Mouse (Mus musculus) lung, embryonic 16.5 days (tissue): ENCODE measurements at regions not wholly inside any gene's neighbourhood (a gene's known extent, or its start where the extent isn't known, plus 50 kb on each side); places are given as distances from the start of the nearest gene placed in this dataset.

Experiments
- ATAC-seq: fragments of 200-750 bp; cut with Nextera tagmentation; 2 replicates; pipeline ENCODE4 v1.8.0; 2017; ENCODE audit warnings: low read depth, mild to moderate bottlenecking, moderate library complexity
- H3K27ac ChIP-seq: fragments of 300-500 bp; sonication (generic); 2 replicates; pipeline ENCODE4 v1.5.1; 2014; ENCODE audit warnings: mild to moderate bottlenecking, control low read depth, low read length
- H3K27me3 ChIP-seq: fragments of 300-500 bp; sonication (generic); 2 replicates; pipeline ENCODE4 v1.6.1; 2014; ENCODE audit warnings: low read depth, low read length, mixed read lengths; ENCODE audit not compliant: control insufficient read depth, insufficient read depth
- H3K36me3 ChIP-seq: fragments of 300-500 bp; sonication (generic); 2 replicates; pipeline ENCODE4 v1.6.1; 2014; ENCODE audit warnings: low read length; ENCODE audit not compliant: control insufficient read depth, insufficient read depth
- H3K4me1 ChIP-seq: fragments of 300-500 bp; sonication (generic); replicated peaks from 2 replicates; pipeline ENCODE4 v1.6.1; 2014; ENCODE audit warnings: low read length, mixed read lengths; ENCODE audit not compliant: control insufficient read depth, insufficient read depth
- H3K4me2 ChIP-seq: fragments of 300-500 bp; sonication (generic); 2 replicates; pipeline ENCODE4 v1.6.1; 2014; ENCODE audit warnings: low read depth, low read length, control low read depth
- H3K4me3 ChIP-seq: fragments of 300-500 bp; sonication (generic); 2 replicates; pipeline ENCODE4 v1.5.1; 2014; ENCODE audit warnings: mild to moderate bottlenecking, low read length, control low read depth
- H3K9ac ChIP-seq: fragments of 300-500 bp; sonication (generic); 2 replicates; pipeline ENCODE4 v1.6.1; 2014; ENCODE audit warnings: low read length, control low read depth
- H3K9me3 ChIP-seq: fragments of 300-500 bp; sonication (generic); 2 replicates; pipeline ENCODE4 v1.6.1; 2016; ENCODE audit warnings: low read length; ENCODE audit not compliant: control insufficient read depth
- WGBS: fragments of 180-500 bp; shearing (Covaris S2); extraction: QIAGEN DNeasy Blood & Tissue Kit; methylation state at CpG from one replicate; pipeline ENCODE4 v1.1.7; 2014; 5-methylcytosine and 5-hydroxymethylcytosine counted together

DNA sequence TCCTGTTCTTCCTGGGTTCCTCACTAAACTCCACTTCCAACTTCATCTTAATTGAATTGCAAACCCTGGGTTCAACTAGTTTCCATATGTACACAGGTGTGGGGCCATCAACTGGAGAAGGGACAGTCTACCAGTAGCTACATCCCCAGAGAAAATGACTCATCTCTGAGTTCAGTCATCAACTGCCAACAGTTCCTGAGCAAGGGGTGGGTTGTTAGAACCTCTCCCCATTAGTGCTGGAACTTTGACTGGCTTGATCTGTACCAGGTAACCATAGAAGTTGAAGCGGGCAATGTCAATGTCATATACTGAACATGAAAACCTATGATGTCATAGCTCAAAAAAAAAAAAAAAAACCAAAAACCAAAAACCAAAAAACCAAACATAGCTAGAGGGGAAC lies 69.8 kb downstream of the Gm21750 start:
- Histone ChIP-seq H3K9me3 (no peaks in the 10 kb centered on the region), H3K27ac (no peak overlapping the region), H3K9ac (no peak overlapping the region), H3K36me3 (no peaks in the 10 kb centered on the region), H3K4me2 (no peak overlapping the region), H3K27me3 (no peaks in the 10 kb centered on the region), H3K4me3 (no peak overlapping the region), H3K4me1 (no peaks in the 10 kb centered on the region)
- WGBS, result 85% methylated on average over 1 of the region's 1 CpGs
- ATAC-seq, result no peak

DNA sequence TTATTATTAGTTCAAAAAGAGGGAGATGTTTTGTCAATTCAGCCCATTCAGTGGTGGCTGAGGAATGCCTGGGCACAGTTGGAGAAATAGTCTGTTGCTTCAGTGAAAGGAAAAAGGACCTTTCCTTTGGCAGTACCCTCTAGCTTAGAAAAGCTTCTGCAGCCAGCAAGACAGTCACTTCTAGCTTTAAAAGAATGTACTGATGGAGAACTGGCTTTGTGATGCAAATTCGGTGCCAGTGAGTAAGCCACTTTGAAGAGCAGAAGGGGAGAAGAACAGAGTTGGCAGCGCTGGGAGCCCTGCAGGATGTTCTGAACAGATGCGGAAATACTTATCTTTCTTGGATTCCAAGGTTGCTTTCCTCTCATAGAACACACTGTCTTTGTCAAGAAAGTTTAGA lies 71.1 kb downstream of the Gm21750 start:
- Histone ChIP-seq H3K9me3 (no peaks in the 10 kb centered on the region), H3K4me1 (no peaks in the 10 kb centered on the region), H3K27ac (no peak overlapping the region), H3K4me2 (no peak overlapping the region), H3K9ac (no peak overlapping the region), H3K36me3 (no peaks in the 10 kb centered on the region), H3K27me3 (no peaks in the 10 kb centered on the region), H3K4me3 (no peak overlapping the region)
- ATAC-seq, result no peak
- 56% methylated on average over 3 of the region's 3 CpGs for WGBS

DNA sequence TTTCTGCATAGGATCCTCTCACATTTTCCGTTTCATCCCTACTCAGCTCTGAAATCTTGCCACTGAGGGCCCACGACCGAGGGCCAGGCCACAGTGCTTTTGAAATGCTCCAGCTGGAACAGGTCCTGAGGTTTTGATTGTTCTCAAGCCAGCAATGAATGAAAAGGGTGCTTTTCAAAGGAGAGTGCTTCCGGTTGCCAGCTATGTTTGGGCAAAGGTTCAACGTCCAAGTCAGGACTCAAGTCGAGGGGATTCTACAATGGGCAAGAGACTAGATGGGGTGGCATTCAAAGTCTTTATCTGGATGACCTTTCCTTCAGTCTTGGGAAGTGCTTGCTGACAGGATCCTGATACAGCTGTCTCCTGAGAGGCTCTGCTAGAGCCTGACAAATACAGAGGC lies 89.8 kb downstream of the Gm21750 start:
- Histone ChIP-seq H3K27me3 (no peaks in the 10 kb centered on the region), H3K27ac (no peak overlapping the region), H3K36me3 (no peaks in the 10 kb centered on the region), H3K9ac (no peak overlapping the region), H3K9me3 (no peaks in the 10 kb centered on the region), H3K4me2 (no peak overlapping the region), H3K4me1 (no peaks in the 10 kb centered on the region; the same call in 1 of the 2 replicates), H3K4me3 (no peak overlapping the region)
- peak; percentile 81 for ATAC-seq
- WGBS, result 45% methylated on average over 6 of the region's 6 CpGs

DNA sequence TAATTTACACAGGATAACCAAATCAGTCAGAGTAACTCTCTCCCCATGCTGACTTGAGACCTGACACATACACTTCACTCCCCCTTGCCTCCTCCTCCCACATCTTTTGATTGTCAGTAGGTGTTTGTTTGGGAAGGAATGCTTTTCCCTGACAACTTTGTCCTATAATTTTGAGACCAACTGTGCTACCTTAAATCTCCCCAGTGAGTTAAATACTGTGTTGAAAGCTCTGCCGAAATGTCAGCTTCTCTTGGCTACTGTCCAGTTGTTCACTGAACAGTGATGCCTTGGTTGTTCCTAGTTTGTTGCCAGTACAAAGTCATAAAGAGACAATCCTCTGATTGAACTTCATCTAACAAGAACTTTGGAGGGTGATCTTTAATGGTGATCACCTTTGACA lies 99.0 kb downstream of the Gm21750 start:
- H3K27me3 ChIP-seq, result no peaks in the 10 kb centered on the region
- no peak overlapping the region for H3K4me2 ChIP-seq
- no peak overlapping the region for H3K4me3 ChIP-seq
- H3K9ac ChIP-seq, result no peak overlapping the region
- ATAC-seq, result no peak
- H3K4me1 ChIP-seq, result no peaks in the 10 kb centered on the region
- no peak overlapping the region for H3K27ac ChIP-seq
- 29% methylated on average over 1 of the region's 1 CpGs for WGBS
- H3K9me3 ChIP-seq, result no peaks in the 10 kb centered on the region
- H3K36me3 ChIP-seq, result no peaks in the 10 kb centered on the region

DNA sequence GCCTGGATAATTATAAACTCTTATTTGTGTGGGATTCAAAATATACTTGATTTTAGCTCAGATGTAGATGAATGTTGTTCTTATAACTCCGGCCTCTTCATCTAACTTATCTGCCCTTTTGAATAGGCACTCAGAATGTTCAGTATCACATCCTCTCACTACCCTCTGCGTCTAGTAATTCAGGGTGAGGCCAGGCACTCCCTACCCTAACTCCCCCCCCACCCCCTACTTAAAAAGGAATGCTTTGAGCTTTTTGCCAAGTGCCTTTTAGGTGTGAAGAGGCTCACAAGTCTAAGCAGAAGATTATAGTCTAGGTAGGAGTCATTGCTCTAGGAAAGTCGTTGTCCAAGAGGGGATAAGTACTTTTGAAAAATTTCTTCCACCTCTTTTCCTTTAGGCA lies 111.9 kb downstream of the Gm21750 start:
- ATAC-seq, result peak; percentile 66
- WGBS, result 40% methylated on average over 3 of the region's 3 CpGs
- no peaks in the 10 kb centered on the region for H3K9me3 ChIP-seq

GRCm38 (mm10) chr14:73773810-73774209 lies 112.8 kb downstream of the Gm21750 start:
- Histone ChIP-seq H3K9me3 (no peaks in the 10 kb centered on the region), H3K4me2 (no peak overlapping the region), H3K9ac (no peak overlapping the region), H3K27me3 (no peaks in the 10 kb centered on the region), H3K4me1 (no peaks in the 10 kb centered on the region), H3K27ac (no peak overlapping the region), H3K4me3 (no peak overlapping the region), H3K36me3 (no peaks in the 10 kb centered on the region)
- no peak for ATAC-seq
- 10% methylated on average over 1 of the region's 1 CpGs for WGBS

More for the DNA sequence above, 111.9 kb downstream of the Gm21750 start:
- Histone ChIP-seq H3K4me2 (no peak overlapping the region), H3K4me3 (no peak overlapping the region), H3K4me1 (no peaks in the 10 kb centered on the region), H3K36me3 (no peaks in the 10 kb centered on the region), H3K27me3 (no peaks in the 10 kb centered on the region), H3K27ac (no peak overlapping the region), H3K9ac (no peak overlapping the region)

- Histone ChIP-seq H3K27ac (no peak overlapping the region), H3K36me3 (no peaks in the 10 kb centered on the region), H3K27me3 (no peaks in the 10 kb centered on the region), H3K9me3 (no peaks in the 10 kb centered on the region), H3K4me1 (no peaks in the 10 kb centered on the region), H3K9ac (no peak overlapping the region), H3K4me2 (no peak overlapping the region), H3K4me3 (no peak overlapping the region)
- 11% methylated on average over 1 of the region's 1 CpGs for WGBS
- no peak for ATAC-seq
Measured at GRCm38 (mm10) chr14:73776066-73776465, 115.0 kb downstream of the Gm21750 start.

DNA sequence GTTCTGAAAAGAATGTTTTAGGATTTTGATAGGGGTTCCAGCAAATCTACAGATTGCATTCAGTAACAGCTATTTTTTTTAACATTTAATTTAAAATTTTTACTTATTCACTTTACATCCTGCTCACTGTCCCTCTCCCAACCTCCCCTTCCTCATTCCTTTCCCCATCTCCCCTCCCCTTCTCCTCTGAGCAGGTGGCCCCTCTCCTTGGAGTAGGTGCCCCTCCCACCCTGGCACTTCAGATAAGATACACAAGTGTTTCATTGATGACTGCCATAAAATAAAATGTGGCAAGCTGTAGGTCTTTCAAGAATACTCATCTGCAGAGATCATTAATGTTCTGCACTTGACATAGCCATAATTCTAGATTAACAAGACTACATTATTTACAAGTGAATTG lies 146.1 kb downstream of the Gm21750 start:
- peak; percentile 62; the same call in 1 of the 2 replicates for ATAC-seq

DNA sequence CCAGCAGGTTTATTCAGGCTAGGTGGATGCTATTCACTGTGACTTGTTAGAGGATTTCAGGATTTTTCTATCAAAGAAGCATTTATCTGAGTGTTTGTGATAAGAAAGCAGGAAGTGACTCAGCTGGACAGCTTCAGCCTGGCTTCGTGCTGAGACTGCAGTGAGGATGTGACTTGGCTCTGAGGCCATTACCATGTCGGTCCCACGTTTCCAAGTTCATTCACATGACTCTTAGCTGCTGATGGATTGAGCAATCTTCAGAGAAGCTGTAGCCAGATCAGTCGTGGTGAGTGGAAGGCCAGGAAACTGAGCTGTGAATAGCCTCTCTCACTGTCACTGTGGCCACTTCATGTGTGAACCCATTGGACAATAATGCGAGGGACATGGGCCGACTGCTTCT lies 177.9 kb downstream of the Gm21750 start:
- Histone ChIP-seq H3K36me3 (no peaks in the 10 kb centered on the region), H3K9ac (no peak overlapping the region), H3K4me1 (no peaks in the 10 kb centered on the region), H3K27me3 (no peaks in the 10 kb centered on the region), H3K4me2 (no peak overlapping the region), H3K4me3 (no peak overlapping the region), H3K27ac (no peak overlapping the region), H3K9me3 (no peaks in the 10 kb centered on the region)
- ATAC-seq, result peak; percentile 86
- 39% methylated on average over 6 of the region's 6 CpGs for WGBS

More for the DNA sequence above, 146.1 kb downstream of the Gm21750 start:
- no peak overlapping the region for H3K4me3 ChIP-seq
- no peaks in the 10 kb centered on the region for H3K9me3 ChIP-seq
- H3K4me2 ChIP-seq, result no peak overlapping the region
- no peak overlapping the region for H3K9ac ChIP-seq
- H3K36me3 ChIP-seq, result no peaks in the 10 kb centered on the region
- no peaks in the 10 kb centered on the region for H3K4me1 ChIP-seq
- H3K27ac ChIP-seq, result no peak overlapping the region
- H3K27me3 ChIP-seq, result no peaks in the 10 kb centered on the region

DNA sequence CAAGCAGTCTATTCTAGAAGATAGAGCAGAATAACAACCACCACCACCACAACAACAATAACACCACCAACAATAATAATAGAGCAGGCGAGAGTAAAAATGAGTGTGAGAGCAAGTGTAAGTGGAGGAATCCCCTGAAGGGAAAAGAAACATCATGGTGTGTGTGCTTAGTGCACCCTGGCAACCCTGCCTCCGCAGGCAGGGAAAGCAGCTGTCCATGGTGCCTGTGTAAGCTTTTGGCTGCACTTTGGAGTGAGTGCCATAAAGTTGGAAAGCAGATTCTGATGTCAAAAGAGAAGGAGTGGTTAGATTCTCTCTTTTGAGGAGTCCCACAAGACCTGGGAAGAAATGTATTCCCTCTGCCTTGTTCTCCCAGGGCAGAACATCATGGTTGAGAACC lies 200.8 kb downstream of the Gm21750 start:
- Histone ChIP-seq H3K4me2 (no peak overlapping the region), H3K9ac (no peak overlapping the region)
- WGBS, result 26% methylated on average over 2 of the region's 2 CpGs

More for the DNA sequence above, 200.8 kb downstream of the Gm21750 start:
- Histone ChIP-seq H3K4me1 (no peaks in the 10 kb centered on the region), H3K4me3 (no peak overlapping the region), H3K9me3 (no peaks in the 10 kb centered on the region), H3K27ac (no peak overlapping the region), H3K36me3 (no peaks in the 10 kb centered on the region), H3K27me3 (no peaks in the 10 kb centered on the region)
- ATAC-seq, result no peak
